Mouse (Mus musculus): ENCODE data around the gene Matk. TPM values are rescaled to one million over a fixed set of nuclear protein-coding genes. Genes with fewer than 3 reads are reported as not detected.
"Not testable (repeated sequence)": the region's sequence is repeated elsewhere in the genome, so short reads cannot be mapped to it uniquely, and the experiment has no call there.

Matk gene
- 14.8 and 29.4 TPM in 2 replicates for polyA plus RNA-seq (2014; fragmentation: Nextera tagmentation; extraction: Ambion mirVana)

- Histone ChIP-seq H3K4me2 (ENCODE audit: low read length) (peak within 1 kb of the TSS; percentile 51), H3K27ac (replicated peaks; ENCODE audit: low read depth, low read length) (no peak within 1 kb of the TSS), H3K9ac (replicated peaks; ENCODE audit: low read length) (peak within 1 kb of the TSS; percentile 13), H3K27me3 (ENCODE audit: control insufficient read depth, insufficient read depth, low read length) (peaks cover 30% of the 10 kb centered on the region), H3K4me3 (replicated peaks; ENCODE audit: low read depth, low read length) (peak within 1 kb of the TSS; percentile 17), H3K36me3 (ENCODE audit: control insufficient read depth, insufficient read depth, low read length) (0 out of 2 replicates have a peak, but pooled peaks cover 7% of the 10 kb centered on the region), H3K4me1 (ENCODE audit: control insufficient read depth, insufficient read depth, low read length) (peaks cover 15% of the 10 kb centered on the region), H3K9me3 (ENCODE audit: control insufficient read depth, low read length) (no peaks in the 10 kb centered on the region)
- peak; percentile 86 for DNase-seq
- WGBS = 8% methylated on average over 44 of the region's 44 CpGs
- peak; percentile 72 for ATAC-seq (ENCODE audit: low FRiP score, low TSS enrichment)
Measured at GRCm38 (mm10) chr10:81252424-81253419, at the start of gene Matk. Gene Matk (plus strand): TSS chr10:81252935.

- no peak for DNase-seq
- H3K9me3 ChIP-seq (ENCODE audit: control insufficient read depth, low read length) = no peaks in the 10 kb centered on the region
- no peak overlapping the region for H3K4me3 ChIP-seq (replicated peaks; ENCODE audit: low read depth, low read length)
- H3K27ac ChIP-seq (replicated peaks; ENCODE audit: low read depth, low read length) = peak overlapping the region; percentile 41
- peaks cover 36% of the 10 kb centered on the region for H3K36me3 ChIP-seq (ENCODE audit: control insufficient read depth, insufficient read depth, low read length)
- 71% methylated on average over 8 of the region's 8 CpGs for WGBS
- H3K4me1 ChIP-seq (ENCODE audit: control insufficient read depth, insufficient read depth, low read length) = no peaks in the 10 kb centered on the region
- ATAC-seq (ENCODE audit: low FRiP score, low TSS enrichment) = no peak
- no peaks in the 10 kb centered on the region for H3K27me3 ChIP-seq (ENCODE audit: control insufficient read depth, insufficient read depth, low read length)
- no peak overlapping the region for H3K4me2 ChIP-seq (ENCODE audit: low read length)
- H3K9ac ChIP-seq (replicated peaks; ENCODE audit: low read length) = no peak overlapping the region
Measured at GRCm38 (mm10) chr10:81202978-81203720, 49.6 kb upstream of the Matk start.

GRCm38 (mm10) chr10:81204137-81204536 lies 48.6 kb upstream of the Matk start:
- no peaks in the 10 kb centered on the region for H3K9me3 ChIP-seq (ENCODE audit: control insufficient read depth, low read length)
- no peak overlapping the region for H3K9ac ChIP-seq (replicated peaks; ENCODE audit: low read length)
- no peaks in the 10 kb centered on the region for H3K4me1 ChIP-seq (ENCODE audit: control insufficient read depth, insufficient read depth, low read length)
- no peak overlapping the region for H3K4me2 ChIP-seq (ENCODE audit: low read length)
- no peaks in the 10 kb centered on the region for H3K27me3 ChIP-seq (ENCODE audit: control insufficient read depth, insufficient read depth, low read length)
- WGBS = 64% methylated on average over 4 of the region's 4 CpGs
- ATAC-seq (ENCODE audit: low FRiP score, low TSS enrichment) = no peak
- no peak for DNase-seq
- H3K36me3 ChIP-seq (ENCODE audit: control insufficient read depth, insufficient read depth, low read length) = peaks cover 44% of the 10 kb centered on the region
- H3K4me3 ChIP-seq (replicated peaks; ENCODE audit: low read depth, low read length) = no peak overlapping the region
- H3K27ac ChIP-seq (replicated peaks; ENCODE audit: low read depth, low read length) = peak overlapping the region; percentile 41; the same call in 1 of the 2 replicates

GRCm38 (mm10) chr10:81210154-81210553 lies 42.6 kb upstream of the Matk start:
- Histone ChIP-seq H3K27me3 (ENCODE audit: control insufficient read depth, insufficient read depth, low read length) (no peaks in the 10 kb centered on the region), H3K4me2 (ENCODE audit: low read length) (no peak overlapping the region), H3K4me3 (replicated peaks; ENCODE audit: low read depth, low read length) (no peak overlapping the region), H3K27ac (replicated peaks; ENCODE audit: low read depth, low read length) (no peak overlapping the region), H3K9me3 (ENCODE audit: control insufficient read depth, low read length) (0 out of 2 replicates have a peak, but pooled peaks cover 3% of the 10 kb centered on the region), H3K9ac (replicated peaks; ENCODE audit: low read length) (no peak overlapping the region), H3K4me1 (ENCODE audit: control insufficient read depth, insufficient read depth, low read length) (no peaks in the 10 kb centered on the region), H3K36me3 (ENCODE audit: control insufficient read depth, insufficient read depth, low read length) (peaks cover 93% of the 10 kb centered on the region)
- ATAC-seq (ENCODE audit: low FRiP score, low TSS enrichment) (no peak), DNase-seq (peak; percentile 18)
- 97% methylated on average over 5 of the region's 5 CpGs for WGBS

GRCm38 (mm10) chr10:81216260-81216659 lies 36.5 kb upstream of the Matk start:
- 99% methylated on average over 6 of the region's 6 CpGs for WGBS
- Histone ChIP-seq H3K9me3 (ENCODE audit: control insufficient read depth, low read length) (no peaks in the 10 kb centered on the region), H3K36me3 (ENCODE audit: control insufficient read depth, insufficient read depth, low read length) (peaks cover 92% of the 10 kb centered on the region), H3K4me1 (ENCODE audit: control insufficient read depth, insufficient read depth, low read length) (no peaks in the 10 kb centered on the region), H3K9ac (replicated peaks; ENCODE audit: low read length) (no peak overlapping the region), H3K27me3 (ENCODE audit: control insufficient read depth, insufficient read depth, low read length) (no peaks in the 10 kb centered on the region), H3K27ac (replicated peaks; ENCODE audit: low read depth, low read length) (no peak overlapping the region), H3K4me3 (replicated peaks; ENCODE audit: low read depth, low read length) (no peak overlapping the region), H3K4me2 (ENCODE audit: low read length) (no peak overlapping the region)
- ATAC-seq (ENCODE audit: low FRiP score, low TSS enrichment) (no peak), DNase-seq (no peak)

GRCm38 (mm10) chr10:81216810-81217209 lies 35.9 kb upstream of the Matk start:
- Histone ChIP-seq H3K9ac (replicated peaks; ENCODE audit: low read length) (no peak overlapping the region), H3K36me3 (ENCODE audit: control insufficient read depth, insufficient read depth, low read length) (peaks cover 92% of the 10 kb centered on the region), H3K4me3 (replicated peaks; ENCODE audit: low read depth, low read length) (no peak overlapping the region), H3K27ac (replicated peaks; ENCODE audit: low read depth, low read length) (no peak overlapping the region), H3K4me2 (ENCODE audit: low read length) (no peak overlapping the region), H3K4me1 (ENCODE audit: control insufficient read depth, insufficient read depth, low read length) (no peaks in the 10 kb centered on the region), H3K9me3 (ENCODE audit: control insufficient read depth, low read length) (no peaks in the 10 kb centered on the region), H3K27me3 (ENCODE audit: control insufficient read depth, insufficient read depth, low read length) (no peaks in the 10 kb centered on the region)
- 86% methylated on average over 6 of the region's 6 CpGs for WGBS
- ATAC-seq (ENCODE audit: low FRiP score, low TSS enrichment) (no peak), DNase-seq (no peak)

- DNase-seq = peak; percentile 64
- ATAC-seq (ENCODE audit: low FRiP score, low TSS enrichment); H3K27me3 ChIP-seq (ENCODE audit: control insufficient read depth, insufficient read depth, low read length); H3K27ac ChIP-seq (replicated peaks; ENCODE audit: low read depth, low read length); H3K9ac ChIP-seq (replicated peaks; ENCODE audit: low read length); H3K4me1 ChIP-seq (ENCODE audit: control insufficient read depth, insufficient read depth, low read length); H3K4me2 ChIP-seq (ENCODE audit: low read length); H3K9me3 ChIP-seq (ENCODE audit: control insufficient read depth, low read length); H3K4me3 ChIP-seq (replicated peaks; ENCODE audit: low read depth, low read length): not testable (repeated sequence)
- H3K36me3 ChIP-seq (ENCODE audit: control insufficient read depth, insufficient read depth, low read length) = peaks cover 92% of the 10 kb centered on the region
- WGBS = 18% methylated on average over 1 of the region's 1 CpGs
Measured at GRCm38 (mm10) chr10:81217267-81217666, 35.5 kb upstream of the Matk start.

- peak; percentile 64 for DNase-seq
- no peaks in the 10 kb centered on the region for H3K27me3 ChIP-seq (ENCODE audit: control insufficient read depth, insufficient read depth, low read length)
- H3K9ac ChIP-seq (replicated peaks; ENCODE audit: low read length) = no peak overlapping the region
- H3K9me3 ChIP-seq (ENCODE audit: control insufficient read depth, low read length) = no peaks in the 10 kb centered on the region
- H3K27ac ChIP-seq (replicated peaks; ENCODE audit: low read depth, low read length) = no peak overlapping the region
- H3K4me3 ChIP-seq (replicated peaks; ENCODE audit: low read depth, low read length) = no peak overlapping the region
- H3K4me1 ChIP-seq (ENCODE audit: control insufficient read depth, insufficient read depth, low read length) = no peaks in the 10 kb centered on the region
- ATAC-seq (ENCODE audit: low FRiP score, low TSS enrichment) = no peak
- 44% methylated on average over 7 of the region's 7 CpGs for WGBS
- no peak overlapping the region for H3K4me2 ChIP-seq (ENCODE audit: low read length)
- peaks cover 91% of the 10 kb centered on the region for H3K36me3 ChIP-seq (ENCODE audit: control insufficient read depth, insufficient read depth, low read length)
Measured at GRCm38 (mm10) chr10:81217964-81218363, 34.8 kb upstream of the Matk start.

Measured in midbrain, embryonic 14.5 days (tissue).